Mouse (Mus musculus) C2C12 (cell line): ENCODE results near the gene Lasp1. TPM values are rescaled to one million over a fixed set of nuclear protein-coding genes. Genes with fewer than 3 reads are reported as not detected.

Source experiments
- H3K27me3 ChIP-seq: one replicate; pipeline ENCODE4 v1.6.1; 2011; ENCODE audit not compliant: control insufficient read depth, insufficient read depth, insufficient read length
- H3K36me3 ChIP-seq: one replicate; pipeline ENCODE4 v1.6.1; 2011; ENCODE audit not compliant: control insufficient read depth, insufficient read depth
- H3K4me3 ChIP-seq: one replicate; pipeline ENCODE4 v1.5.1; 2011; ENCODE audit warnings: mild to moderate bottlenecking, control low read depth; ENCODE audit not compliant: poor library complexity, insufficient read depth, severe bottlenecking
- H3K79me2 ChIP-seq: one replicate; pipeline ENCODE4 v1.6.1; 2011; ENCODE audit not compliant: control insufficient read depth, insufficient read depth
- H3K79me3 ChIP-seq: one replicate; pipeline ENCODE4 v1.6.1; 2011; ENCODE audit warnings: low read depth, control low read depth
- H3ac ChIP-seq: one replicate; pipeline ENCODE3; 2011; ENCODE audit warnings: low read depth; ENCODE audit not compliant: control insufficient read depth, insufficient read length
- CEBPB ChIP-seq: IDR thresholded peaks from one replicate; pipeline ENCODE4 v1.6.1; 2011; ENCODE audit warnings: low read depth, mild to moderate bottlenecking, control low read depth, moderate library complexity
- CTCF ChIP-seq: IDR thresholded peaks from one replicate; pipeline ENCODE4 v1.5.1; 2011; ENCODE audit not compliant: control insufficient read depth, insufficient read depth, insufficient read length
- FOSL1 ChIP-seq: IDR thresholded peaks from one replicate; pipeline ENCODE4 v1.8.0; 2011; ENCODE audit warnings: mild to moderate bottlenecking, low read length; ENCODE audit not compliant: poor library complexity, insufficient read depth, severe bottlenecking
- MAX ChIP-seq: IDR thresholded peaks from one replicate; pipeline ENCODE4 v1.6.1; 2011; ENCODE audit warnings: mild to moderate bottlenecking, control low read depth
- MYOD1 ChIP-seq: IDR thresholded peaks from one replicate; pipeline ENCODE4 v1.6.1; 2011; ENCODE audit warnings: low read depth; ENCODE audit not compliant: control insufficient read depth, insufficient read length
- MYOG ChIP-seq: IDR thresholded peaks from one replicate; pipeline ENCODE4 v1.6.1; 2011; ENCODE audit not compliant: control insufficient read depth, insufficient read length; ENCODE audit errors: extremely low read depth
- USF1 ChIP-seq: IDR thresholded peaks from one replicate; pipeline ENCODE4 v1.6.1; 2011; ENCODE audit warnings: low read depth, mild to moderate bottlenecking, control low read depth, moderate library complexity
- polyA plus RNA-seq: library from polyadenylated mRNA; unstranded; fragments of >200 nt; fragmentation: generic; extraction: Trizol; gene quantifications from one replicate; pipeline ENCODE4 v1.2.1, GENCODE M21; 2012; ENCODE audit warnings: missing spikeins

The Lasp1 gene
- polyA plus RNA-seq, 1 experiment = 219 TPM

DNA sequence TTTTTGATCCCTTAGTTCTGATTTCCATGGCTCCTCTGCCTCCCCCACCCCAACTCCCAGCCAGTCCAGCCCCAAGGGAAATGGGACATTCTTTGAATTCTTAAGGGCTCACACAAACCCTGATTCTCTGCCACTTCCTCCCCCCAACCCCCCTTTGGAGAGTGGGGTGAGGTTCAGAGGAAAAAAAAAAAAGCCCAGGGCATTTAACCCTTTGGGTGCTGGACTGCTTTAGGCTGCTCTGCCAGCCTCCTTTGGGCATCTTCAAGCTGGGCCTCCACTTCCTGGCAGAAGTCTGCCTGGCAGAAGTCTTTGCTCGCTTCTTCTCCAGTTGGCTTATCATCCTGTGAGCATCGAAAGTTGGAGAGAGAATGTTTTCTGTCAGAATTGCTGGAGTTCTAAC lies 9.3 kb downstream of the Lasp1 start:
- H3K4me3 ChIP-seq = no peak overlapping the region
- H3K27me3 ChIP-seq = no peaks in the 10 kb centered on the region
- peaks cover 100% of the 10 kb centered on the region for H3K79me2 ChIP-seq
- H3K79me3 ChIP-seq = peaks cover 88% of the 10 kb centered on the region
- H3K36me3 ChIP-seq = peaks cover 68% of the 10 kb centered on the region
- no peak overlapping the region for H3ac ChIP-seq
- no peak for TF ChIP-seq CEBPB
- peak; percentile 11 for TF ChIP-seq MAX

GRCm38 (mm10) chr11:97808621-97809234 lies 9.9 kb downstream of the Lasp1 start:
- no peak overlapping the region for H3K4me3 ChIP-seq
- H3K27me3 ChIP-seq = no peaks in the 10 kb centered on the region
- no peak for TF ChIP-seq CEBPB
- TF ChIP-seq MAX = no peak
- TF ChIP-seq MYOD1 = no peak
- TF ChIP-seq CTCF = no peak
- no peak for TF ChIP-seq FOSL1
- no peak for TF ChIP-seq USF1
- H3K79me3 ChIP-seq = peaks cover 88% of the 10 kb centered on the region
- H3K79me2 ChIP-seq = peaks cover 100% of the 10 kb centered on the region
- peaks cover 71% of the 10 kb centered on the region for H3K36me3 ChIP-seq
- H3ac ChIP-seq = no peak overlapping the region

GRCm38 (mm10) chr11:97809235-97810121 lies 10.7 kb downstream of the Lasp1 start:
- Histone ChIP-seq H3K27me3 (no peaks in the 10 kb centered on the region), H3ac (no peak overlapping the region), H3K79me3 (peaks cover 87% of the 10 kb centered on the region), H3K4me3 (no peak overlapping the region), H3K36me3 (peaks cover 77% of the 10 kb centered on the region), H3K79me2 (peaks cover 100% of the 10 kb centered on the region)
- no peak for TF ChIP-seq FOSL1
- no peak for TF ChIP-seq CTCF
- no peak for TF ChIP-seq MAX
- TF ChIP-seq MYOG = no peak
- no peak for TF ChIP-seq CEBPB
- no peak for TF ChIP-seq MYOD1
- TF ChIP-seq USF1 = no peak

- Histone ChIP-seq H3ac (no peak overlapping the region), H3K36me3 (peaks cover 85% of the 10 kb centered on the region), H3K79me3 (peaks cover 88% of the 10 kb centered on the region), H3K27me3 (no peaks in the 10 kb centered on the region), H3K79me2 (peaks cover 100% of the 10 kb centered on the region), H3K4me3 (no peak overlapping the region)
- no peak for TF ChIP-seq MYOD1
- no peak for TF ChIP-seq CTCF
- TF ChIP-seq CEBPB = no peak
- no peak for TF ChIP-seq USF1
- no peak for TF ChIP-seq FOSL1
- no peak for TF ChIP-seq MYOG
- no peak for TF ChIP-seq MAX
These were observed 11.6 kb downstream of the Lasp1 start for GRCm38 (mm10) chr11:97810356-97810755.

DNA sequence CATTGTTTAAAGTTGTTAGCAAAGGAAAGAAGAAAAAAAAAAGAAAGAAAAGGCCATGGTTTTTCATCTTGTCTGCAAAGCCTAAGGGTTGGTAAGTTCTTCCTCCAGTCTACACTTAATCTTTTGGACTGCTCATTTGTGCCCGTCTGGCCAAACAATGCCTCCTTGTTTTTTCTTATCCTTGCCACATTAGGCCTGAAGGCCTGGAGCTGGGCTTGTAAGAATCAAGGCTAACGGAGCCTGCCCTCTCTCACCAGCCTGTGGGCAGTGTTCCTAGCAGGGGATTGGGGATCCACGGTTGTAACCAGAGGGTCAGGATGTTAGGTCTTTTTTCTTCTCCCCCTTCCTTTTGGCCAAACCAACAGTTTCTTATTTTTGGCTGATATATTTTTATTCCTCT lies 12.2 kb downstream of the Lasp1 start:
- no peak overlapping the region for H3ac ChIP-seq
- no peak overlapping the region for H3K4me3 ChIP-seq
- TF ChIP-seq FOSL1 (no peak), CEBPB (no peak), MYOG (no peak), USF1 (no peak), CTCF (no peak), MYOD1 (no peak), MAX (no peak)
- peaks cover 91% of the 10 kb centered on the region for H3K36me3 ChIP-seq
- H3K79me2 ChIP-seq = peaks cover 100% of the 10 kb centered on the region
- H3K79me3 ChIP-seq = peaks cover 88% of the 10 kb centered on the region
- H3K27me3 ChIP-seq = no peaks in the 10 kb centered on the region
